Mouse (Mus musculus) megakaryocyte-erythroid progenitor cell, adult 5-6 weeks (primary cell): Measurements from ENCODE around the gene Bend3. TPM values are rescaled to one million over a fixed set of nuclear protein-coding genes. Genes with fewer than 3 reads are reported as not detected.

Experiments used
- total RNA-seq, 2 experiments: library from RNA; stranded (forward) in 1 of 2; stranded (reverse) in 1 of 2; fragments of 200-1000, 215-1000 nt in 1 of 2; fragments of >200 nt in 1 of 2; fragmentation: Nextera tagmentation in 1 of 2; gene quantifications; 2 replicates each; pipeline ENCODE4 v1.2.3; 2014 to 2017

The Bend3 gene
- total RNA-seq, 2 experiments from 2014 or later, result 7.5 to 19.3 TPM

Other genes with a start within 250 kb of the Bend3 start
- 2.2 and 7.6 TPM in 2 replicates for gene Gm9803, start 45.3 kb downstream of the Bend3 start, total RNA-seq (2014; fragmentation: Nextera tagmentation)
- 3.0 and 41.1 TPM in 2 replicates for gene Gm9803, start 45.3 kb downstream of the Bend3 start, total RNA-seq (2017)
- gene 1700021F05Rik, start 62.2 kb downstream of the Bend3 start, total RNA-seq (2014; fragmentation: Nextera tagmentation), result 47.8 and 55.4 TPM in 2 replicates
- gene 1700021F05Rik, start 62.2 kb downstream of the Bend3 start, total RNA-seq (2017), result 91.0 and 96.9 TPM in 2 replicates
- gene Cd24a, start 99.5 kb downstream of the Bend3 start, total RNA-seq (2014; fragmentation: Nextera tagmentation), result 709 and 802 TPM in 2 replicates
- 576 and 796 TPM in 2 replicates for gene Cd24a, start 99.5 kb downstream of the Bend3 start, total RNA-seq (2017)